Mouse (Mus musculus): Measurements from ENCODE around the gene Hps3.

Gene Hps3

GRCm38 (mm10) chr3:19948552-19948951, 86.6 kb downstream of the Hps3 start:
- DNase-seq (ENCODE audit: low spot score in 2 of 2) = no peak
